Mouse (Mus musculus): ENCODE data around the gene Olfr1178. TPM values are rescaled to one million over a fixed set of nuclear protein-coding genes. Genes with fewer than 3 reads are reported as not detected.

Olfr1178 gene
- not detected in 4 replicates for total RNA-seq (2023)

GRCm38 (mm10) chr2:88386762-88387161, at the start of gene Olfr1178:
TSS of gene Olfr1178 (plus strand) at chr2:88387062.

DNA sequence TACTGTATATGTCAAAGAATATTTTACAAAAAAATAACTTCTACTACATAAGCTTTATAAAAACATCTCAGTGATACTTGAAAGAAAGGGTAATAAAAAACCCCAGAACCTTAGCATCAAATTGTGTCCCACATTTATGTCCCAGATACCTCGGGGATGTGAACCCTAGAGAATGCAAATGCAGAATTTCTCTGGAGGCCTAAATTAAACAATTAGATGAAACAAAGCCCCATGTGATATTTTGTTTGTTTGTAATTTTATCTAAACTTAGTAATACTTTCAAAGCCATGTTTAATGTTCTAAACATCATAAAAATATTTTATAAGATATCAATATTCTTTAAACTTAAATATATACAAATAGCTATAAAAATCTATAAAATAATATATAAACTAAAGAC, 40.5 kb upstream of the Olfr1178 start, which contains the start of gene Olfr1177-ps:
Gene Olfr1177-ps, minus strand, starts transcription at position 101 of the 400 bp plus-strand sequence.

GRCm38 (mm10) chr2:88406353-88406752, 19.5 kb downstream of the Olfr1178 start, which contains the start of gene Olfr1179:
TSS of gene Olfr1179 (minus strand) at chr2:88406453.

DNA sequence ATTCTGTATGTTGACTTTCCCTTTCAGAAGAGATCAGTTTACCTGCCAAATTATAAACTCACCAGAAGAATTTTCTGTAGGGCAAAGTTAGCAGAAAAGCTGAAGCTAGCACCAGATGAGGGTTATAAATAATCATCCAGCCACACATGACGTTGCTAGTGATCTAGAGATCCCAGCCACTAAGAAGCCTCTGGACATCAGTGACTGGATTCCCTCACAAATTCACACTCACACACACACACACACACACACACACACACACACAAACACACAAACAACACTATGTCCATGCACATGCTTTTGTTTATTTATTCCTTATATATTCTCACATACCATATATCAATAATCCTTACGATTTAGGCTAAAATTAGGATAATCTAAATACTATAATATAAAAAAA, 32.2 kb downstream of the Olfr1178 start, which contains the start of gene Olfr1180:
Gene Olfr1180, minus strand, starts transcription at position 101 of the 400 bp plus-strand sequence.

DNA sequence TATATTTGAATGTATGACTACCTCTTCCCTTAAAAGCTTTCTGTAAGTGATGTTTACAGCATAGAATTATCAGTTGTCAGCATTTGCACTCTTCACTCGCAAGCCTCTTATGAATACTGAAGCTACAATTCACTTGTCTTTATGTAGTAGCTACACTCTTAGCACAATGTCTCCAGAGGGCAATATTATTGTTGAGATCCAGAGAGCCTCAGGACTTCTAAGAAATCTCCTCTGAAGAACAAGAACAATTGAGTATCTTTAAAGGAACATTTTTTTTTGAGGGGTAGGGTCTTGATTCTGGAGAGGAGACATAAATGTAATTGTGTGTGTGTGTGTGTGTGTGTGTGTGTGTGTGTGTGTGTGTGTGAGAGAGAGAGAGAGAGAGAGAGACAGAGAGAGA, 39.2 kb downstream of the Olfr1178 start, which contains the start of gene Olfr1181:
Gene Olfr1181, minus strand, starts transcription at position 101 of the 400 bp plus-strand sequence.

GRCm38 (mm10) chr2:88449031-88449430, 62.2 kb downstream of the Olfr1178 start, which contains the start of gene Gm13757:
TSS of gene Gm13757 (minus strand) at chr2:88449131.

Other genes with a start within 250 kb of the Olfr1178 start
- gene Olfr1167, start 231.9 kb upstream of the Olfr1178 start, total RNA-seq (2023): not detected in 4 replicates
- not detected in 4 replicates for gene Olfr1168, start 205.2 kb upstream of the Olfr1178 start, total RNA-seq (2023)
- not detected in 4 replicates for gene Olfr1170, start 158.7 kb upstream of the Olfr1178 start, total RNA-seq (2023)
- gene Olfr1173, start 107.2 kb upstream of the Olfr1178 start, total RNA-seq (2023): not detected in 4 replicates
- gene Olfr1174-ps, start 71.9 kb upstream of the Olfr1178 start, total RNA-seq (2023): not detected in 4 replicates
- not detected in 4 replicates for gene Olfr1175-ps, start 59.8 kb upstream of the Olfr1178 start, total RNA-seq (2023)
- not detected in 4 replicates for gene Olfr1176, start 50.3 kb upstream of the Olfr1178 start, total RNA-seq (2023)
- gene Olfr1177-ps, start 40.6 kb upstream of the Olfr1178 start, total RNA-seq (2023): not detected in 4 replicates
- gene Olfr1179, start 19.4 kb downstream of the Olfr1178 start, total RNA-seq (2023): not detected in 4 replicates
- not detected in 4 replicates for gene Olfr1180, start 32.1 kb downstream of the Olfr1178 start, total RNA-seq (2023)
- gene Olfr1181, start 39.1 kb downstream of the Olfr1178 start, total RNA-seq (2023): not detected in 4 replicates
- not detected in 4 replicates for gene Gm13757, start 62.1 kb downstream of the Olfr1178 start, total RNA-seq (2023)
- gene Olfr1183, start 67.8 kb downstream of the Olfr1178 start, total RNA-seq (2023): not detected in 4 replicates
- not detected in 4 replicates for gene Olfr1184, start 96.5 kb downstream of the Olfr1178 start, total RNA-seq (2023)
- gene Olfr1185-ps1, start 106.3 kb downstream of the Olfr1178 start, total RNA-seq (2023): not detected in 4 replicates
- not detected in 4 replicates for gene Olfr1186, start 131.5 kb downstream of the Olfr1178 start, total RNA-seq (2023)
- gene Olfr1188, start 169.9 kb downstream of the Olfr1178 start, total RNA-seq (2023): not detected in 4 replicates
- gene Olfr1189, start 199.4 kb downstream of the Olfr1178 start, total RNA-seq (2023): not detected in 4 replicates

Measured in B cell, adult 62 days (primary cell).